Mouse (Mus musculus): ENCODE results near the gene Mfsd4b1.

Gene Mfsd4b1

DNA sequence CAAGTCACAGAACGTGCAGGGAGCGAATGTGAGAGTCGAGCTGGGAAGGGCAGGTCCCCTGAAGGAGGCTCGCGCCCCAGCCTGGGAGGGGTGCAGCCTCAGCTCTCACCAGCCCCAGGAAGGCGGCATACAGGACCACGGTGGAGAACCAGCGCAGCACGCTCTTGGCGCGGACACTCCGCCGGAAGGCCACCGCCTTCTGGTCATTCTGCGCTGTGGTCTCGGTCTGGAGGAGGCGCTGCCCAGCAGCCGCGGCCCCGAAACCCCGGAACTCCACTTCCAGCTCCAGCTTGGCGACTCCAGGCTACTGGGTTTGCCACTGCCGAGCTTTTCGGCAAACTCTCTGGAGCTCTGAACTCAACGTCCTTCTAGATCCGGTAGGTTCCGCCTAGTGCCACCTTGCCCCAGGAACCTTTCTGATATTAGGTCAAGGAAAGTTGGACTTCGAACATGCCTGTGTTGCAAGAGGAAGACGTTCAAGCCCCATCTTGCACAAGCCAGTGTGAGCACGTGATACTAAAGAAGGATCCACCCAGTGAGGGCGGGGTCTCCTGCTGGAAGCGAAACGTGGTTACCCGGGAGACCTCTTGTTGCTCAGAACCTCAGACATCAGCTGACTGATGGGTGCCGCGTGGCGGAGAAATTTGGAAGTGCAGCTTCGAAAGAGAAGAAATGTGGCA is 65.2 kb downstream of the Mfsd4b1 start, which contains the start of gene Mfsd4b3:
Mfsd4b3 (minus strand) TSS at position 393 of the 680 bp plus-strand sequence.
- DNase-seq (ENCODE audit: low spot score), result peak; percentile 98

DNA sequence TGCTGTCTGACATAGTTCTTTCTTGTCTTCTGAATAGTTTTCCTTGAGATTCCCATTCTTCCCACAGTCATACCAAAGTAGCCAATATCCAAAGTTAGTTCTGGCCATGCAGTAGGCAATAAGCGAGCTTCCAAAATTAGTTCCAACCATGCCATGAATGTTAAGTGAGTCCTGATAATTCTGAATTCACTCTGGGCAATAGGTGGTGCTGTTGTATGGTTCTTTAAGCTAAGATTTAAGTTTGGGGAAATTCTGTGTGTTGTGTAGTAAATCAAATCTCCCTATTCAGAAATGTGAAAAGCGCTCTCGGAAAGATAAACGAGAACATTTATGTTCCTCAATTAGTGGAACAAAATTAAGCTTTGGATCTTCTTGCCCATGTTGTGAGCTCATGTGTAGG is 66.8 kb downstream of the Mfsd4b1 start:
- DNase-seq (ENCODE audit: low spot score), result peak; percentile 62

DNA sequence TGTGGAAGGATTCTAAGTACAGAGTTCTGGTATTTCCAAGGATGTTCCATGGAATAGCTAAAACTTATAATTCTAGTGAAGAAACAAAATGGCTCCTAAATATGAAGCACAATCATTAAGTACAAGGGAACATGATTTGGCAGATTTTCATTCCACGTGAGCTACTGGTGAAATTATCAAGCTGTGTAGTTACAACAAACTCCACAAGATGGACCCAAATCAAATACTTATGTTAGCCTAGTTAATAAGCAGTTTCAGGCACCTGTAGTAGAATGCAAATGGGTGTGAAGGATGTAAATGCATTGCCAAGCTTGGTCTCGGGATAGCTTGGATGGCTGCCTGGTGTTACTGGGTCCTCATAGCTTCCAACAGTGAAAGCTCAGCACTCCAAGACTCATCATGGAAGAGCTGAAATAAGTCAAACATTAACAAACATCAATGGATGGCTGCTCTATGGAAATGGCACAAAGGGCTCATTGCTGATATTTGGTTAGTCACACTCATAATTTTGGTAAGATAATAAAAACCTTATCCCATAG is 68.7 kb downstream of the Mfsd4b1 start:
- DNase-seq (ENCODE audit: low spot score), result no peak

- no peak for DNase-seq (ENCODE audit: low spot score)
These were observed 69.9 kb downstream of the Mfsd4b1 start for GRCm38 (mm10) chr10:39955163-39955562.
